In genomic region chr5:24499113-24499512, GRCm38 (mm10) we compare ENCODE assay signal across 28 mouse cellular contexts. TPM values are rescaled to one million over a fixed set of nuclear protein-coding genes. Genes with fewer than 3 reads are reported as not detected.
DNase-seq lines count a peak whose midpoint lies in the region; ATAC-seq lines count a peak whose summit lies in the region.
"Had no signal": no experiment of that assay in that cellular context is flagged by ENCODE, and none has a peak within 500 bp of the region (broad histone marks: within the 10 kb centered on the region; RNA-seq: fewer than 3 reads in every experiment).

No protein-coding gene starts in this region.

- peaks cover 7% of the 10 kb centered on the region for H3K4me1 ChIP-seq in kidney, embryonic 16.5 days (ENCODE audit: insufficient read depth, low read length)
- peaks cover 8% of the 10 kb centered on the region; the same call in 1 of the 2 replicates for H3K4me1 ChIP-seq in neural tube, embryonic 11.5 days (ENCODE audit: control insufficient read depth, insufficient read depth, low read length)
- H3K4me1 ChIP-seq: liver, embryonic 15.5 days; lung, embryonic 15.5 days; stomach, embryonic 15.5 days had no signal

- no peak for DNase-seq in frontal cortex, postnatal 10 days (ENCODE audit: low spot score in 2 of 2)
- DNase-seq in kidney, adult 9 months: no peak
- peak; percentile 49 for DNase-seq in neural tube, embryonic 11.5 days (ENCODE audit: low spot score)
- DNase-seq in neural tube, embryonic 10.5 days (ENCODE audit: extremely low spot score, low spot score): no peak
- DNase-seq in retina, embryonic 14.5 days (ENCODE audit: low spot score): peak; percentile 70
- DNase-seq in thymus, postnatal 36 days: no peak
- DNase-seq: cerebellum, postnatal 25 days; gastrocnemius, postnatal 36 days; heart, adult 2 months; heart, postnatal 14 days; layer of hippocampus, postnatal 36 days; lung, postnatal 36 days; midbrain, embryonic 14.5 days; thymus, postnatal 4 days had no signal

- H3K9ac ChIP-seq in kidney, embryonic 16.5 days (replicated peaks; ENCODE audit: low read length): no peak overlapping the region
- H3K9ac ChIP-seq in neural tube, embryonic 11.5 days (ENCODE audit: low read length): no peak overlapping the region
- H3K9ac ChIP-seq: embryonic facial prominence, embryonic 12.5 days; forebrain, embryonic 13.5 days; heart, embryonic 13.5 days; kidney, embryonic 15.5 days; limb, embryonic 15.5 days; liver, embryonic 15.5 days; lung, embryonic 15.5 days; stomach, embryonic 15.5 days had no signal

- H3K4me3 ChIP-seq in kidney, embryonic 16.5 days (ENCODE audit: low read length): no peak overlapping the region
- H3K4me3 ChIP-seq in neural tube, embryonic 11.5 days (ENCODE audit: low read depth, low read length): no peak overlapping the region
- H3K4me3 ChIP-seq: embryonic facial prominence, embryonic 12.5 days; forebrain, embryonic 13.5 days; heart, adult 2 months; heart, embryonic 13.5 days; kidney, embryonic 15.5 days; limb, embryonic 15.5 days; liver, embryonic 15.5 days; lung, embryonic 15.5 days; megakaryocyte, embryonic 14.5 days; stomach, embryonic 15.5 days had no signal

- H3K27ac ChIP-seq in kidney, embryonic 16.5 days (ENCODE audit: low read length): no peak overlapping the region
- no peak overlapping the region for H3K27ac ChIP-seq in neural tube, embryonic 11.5 days (ENCODE audit: low read depth, low read length)
- H3K27ac ChIP-seq: embryonic facial prominence, embryonic 12.5 days; forebrain, embryonic 13.5 days; heart, adult 2 months; heart, embryonic 13.5 days; hindbrain, postnatal 0 days; kidney, embryonic 15.5 days; limb, embryonic 15.5 days; liver, embryonic 15.5 days; lung, embryonic 15.5 days; stomach, embryonic 15.5 days had no signal

- ATAC-seq in frontal cortex, adult (ENCODE audit: low TSS enrichment): peak; percentile 53
- peak; percentile 8; the same call in 1 of the 2 replicates for ATAC-seq in kidney, embryonic 16.5 days (ENCODE audit: low FRiP score, low TSS enrichment)
- peak; percentile 35; the same call in 1 of the 2 replicates for ATAC-seq in neural tube, embryonic 11.5 days (ENCODE audit: insufficient read depth, low FRiP score, low TSS enrichment)
- ATAC-seq: forebrain, embryonic 13.5 days; hindbrain, postnatal 0 days; intestine, embryonic 16.5 days; Patski had no signal

- H3K27me3 ChIP-seq in kidney, embryonic 16.5 days (ENCODE audit: insufficient read depth, low read length): peaks cover under 1% of the 10 kb centered on the region
- no peaks in the 10 kb centered on the region for H3K27me3 ChIP-seq in neural tube, embryonic 11.5 days (ENCODE audit: control insufficient read depth, insufficient read depth, low read length)
- H3K27me3 ChIP-seq: Patski had no signal

- H3K9me3 ChIP-seq in kidney, embryonic 16.5 days (ENCODE audit: low read length): no peaks in the 10 kb centered on the region
- no peaks in the 10 kb centered on the region for H3K9me3 ChIP-seq in neural tube, embryonic 11.5 days (ENCODE audit: control insufficient read depth, low read length)
- H3K9me3 ChIP-seq: embryonic facial prominence, embryonic 12.5 days; forebrain, embryonic 13.5 days; heart, embryonic 13.5 days; kidney, embryonic 15.5 days; limb, embryonic 15.5 days; liver, embryonic 15.5 days; lung, embryonic 15.5 days; megakaryocyte, embryonic 14.5 days; stomach, embryonic 15.5 days had no signal

- H3K36me3 ChIP-seq in kidney, embryonic 16.5 days (ENCODE audit: insufficient read depth, low read length): peaks cover 46% of the 10 kb centered on the region
- peaks cover 21% of the 10 kb centered on the region for H3K36me3 ChIP-seq in neural tube, embryonic 11.5 days (ENCODE audit: control insufficient read depth, insufficient read depth, low read length)

- H3K4me2 ChIP-seq in kidney, embryonic 16.5 days (replicated peaks; ENCODE audit: low read depth, low read length): no peak overlapping the region
- no peak overlapping the region for H3K4me2 ChIP-seq in neural tube, embryonic 11.5 days (ENCODE audit: low read depth)
- H3K4me2 ChIP-seq: embryonic facial prominence, embryonic 12.5 days; forebrain, embryonic 13.5 days; heart, embryonic 13.5 days; kidney, embryonic 15.5 days; limb, embryonic 15.5 days; liver, embryonic 15.5 days; lung, embryonic 15.5 days; stomach, embryonic 15.5 days had no signal

- 52% methylated on average over 10 of the region's 10 CpGs for WGBS in kidney, embryonic 16.5 days
- WGBS in neural tube, embryonic 11.5 days: 67% methylated on average over 10 of the region's 10 CpGs

RNA-seq across cellular contexts. Expression of gene Gbx1, which starts 27.9 kb away (rescaled TPM):
- 0.08 TPM in 1 of 2 replicates, not detected in the other for polyA plus RNA-seq in kidney, embryonic 16.5 days (2015; fragmentation: Nextera tagmentation; extraction: Ambion mirVana)
- polyA plus RNA-seq in neural tube, embryonic 11.5 days (2014; fragmentation: Nextera tagmentation; extraction: Ambion mirVana): 0.92 and 1.3 TPM in 2 replicates
- polyA plus RNA-seq: liver, embryonic 15.5 days; lung, embryonic 15.5 days; Patski had no signal

RNA-seq across cellular contexts. Expression of gene Asb10, which starts 41.7 kb away (rescaled TPM):
- polyA plus RNA-seq in kidney, embryonic 16.5 days (2015; fragmentation: Nextera tagmentation; extraction: Ambion mirVana): 0.42 and 0.71 TPM in 2 replicates
- 0.38 TPM in 1 of 2 replicates, not detected in the other for polyA plus RNA-seq in neural tube, embryonic 11.5 days (2014; fragmentation: Nextera tagmentation; extraction: Ambion mirVana)
- polyA plus RNA-seq: Patski had no signal

RNA-seq across cellular contexts. Expression of gene Agap3, which starts 47.1 kb away (rescaled TPM):
- polyA plus RNA-seq in kidney, embryonic 16.5 days (2015; fragmentation: Nextera tagmentation; extraction: Ambion mirVana): 15.0 and 21.0 TPM in 2 replicates
- polyA plus RNA-seq in neural tube, embryonic 11.5 days (2014; fragmentation: Nextera tagmentation; extraction: Ambion mirVana): 61.0 and 72.0 TPM in 2 replicates

RNA-seq across cellular contexts. Expression of gene Tmub1, which starts 51.5 kb away (rescaled TPM):
- polyA plus RNA-seq in kidney, embryonic 16.5 days (2015; fragmentation: Nextera tagmentation; extraction: Ambion mirVana): 29.4 and 32.8 TPM in 2 replicates
- 31.5 and 33.1 TPM in 2 replicates for polyA plus RNA-seq in neural tube, embryonic 11.5 days (2014; fragmentation: Nextera tagmentation; extraction: Ambion mirVana)

RNA-seq across cellular contexts. Expression of gene Fastk, which starts 54.0 kb away (rescaled TPM):
- 143 and 147 TPM in 2 replicates for polyA plus RNA-seq in kidney, embryonic 16.5 days (2015; fragmentation: Nextera tagmentation; extraction: Ambion mirVana)
- 89.7 and 93.7 TPM in 2 replicates for polyA plus RNA-seq in neural tube, embryonic 11.5 days (2014; fragmentation: Nextera tagmentation; extraction: Ambion mirVana)

Comparison
In these comparisons a context has a peak if more than half of its experiments do, and no peak if none do; other contexts are left out.
1. DNase-seq: peak in neural tube, embryonic 11.5 days (single experiment) and retina, embryonic 14.5 days (single experiment); none in frontal cortex, postnatal 10 days (0 of 2), kidney, adult 9 months (single experiment), neural tube, embryonic 10.5 days (single experiment) and thymus, postnatal 36 days (0 of 2).
2. Peak in every context shown above with its lines, with median percentiles within 50 percentile points of each other: ATAC-seq.